Mouse (Mus musculus) naive thymus-derived CD4-positive, alpha-beta T cell, adult 2 months (primary cell): ENCODE data around the gene Rpl34.

Experiments
- DNase-seq: peaks from one replicate; pipeline ENCODE4 v3.0.0-alpha.2; 2011; ENCODE audit warnings: low read depth

The Rpl34 gene

DNA sequence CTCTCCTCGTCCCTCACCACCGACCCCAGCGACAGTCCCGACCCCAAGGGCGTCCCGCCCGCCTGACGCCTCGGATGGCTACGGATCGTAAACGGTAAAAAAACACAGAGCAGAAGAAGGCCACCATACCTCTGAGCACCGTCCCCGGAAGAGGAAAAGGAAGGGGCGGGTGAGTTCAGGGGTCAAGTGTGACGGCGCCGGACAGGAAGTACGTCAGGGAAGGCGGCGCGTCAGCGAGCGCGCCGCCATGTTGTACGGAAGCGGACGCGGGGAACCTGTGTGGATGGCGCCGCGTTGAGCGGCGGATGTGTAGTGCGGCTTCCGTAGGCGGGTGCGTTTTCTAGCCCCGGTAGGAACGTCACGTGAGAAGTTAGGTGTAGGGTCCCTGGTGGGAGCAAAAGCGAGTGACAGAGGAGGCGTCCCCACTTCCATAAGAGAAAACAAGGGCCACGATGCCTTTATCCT, at the start of gene Rpl34:
Gene Rpl34 (minus strand): TSS at position 210 of the 465 bp plus-strand sequence.
- DNase-seq, result peak; percentile 95

- DNase-seq, result no peak
Measured at GRCm38 (mm10) chr3:130768172-130768571, 38.0 kb upstream of the Rpl34 start.

DNA sequence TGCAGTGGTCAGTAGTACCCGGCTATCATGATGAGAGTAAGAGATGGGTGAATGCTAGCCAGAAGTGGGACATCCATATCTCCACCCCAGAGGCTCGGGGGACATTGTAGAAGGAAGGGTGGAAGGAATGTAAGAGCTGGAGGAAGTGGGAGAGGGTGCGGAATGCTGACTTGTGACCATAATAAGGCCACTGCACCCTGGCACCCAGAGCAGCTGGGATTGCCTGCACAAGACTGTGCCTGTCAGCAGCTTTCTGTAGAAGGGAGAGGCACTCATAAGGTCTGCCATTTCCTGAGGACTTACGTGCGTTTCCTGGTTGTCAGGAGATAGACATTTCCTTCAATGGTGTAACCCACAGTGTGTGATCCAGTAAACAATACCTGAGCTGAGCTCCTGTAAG, 33.9 kb upstream of the Rpl34 start:
- DNase-seq, result no peak

- peak; percentile 88 for DNase-seq
Measured at GRCm38 (mm10) chr3:130760711-130761435, 30.7 kb upstream of the Rpl34 start.

DNA sequence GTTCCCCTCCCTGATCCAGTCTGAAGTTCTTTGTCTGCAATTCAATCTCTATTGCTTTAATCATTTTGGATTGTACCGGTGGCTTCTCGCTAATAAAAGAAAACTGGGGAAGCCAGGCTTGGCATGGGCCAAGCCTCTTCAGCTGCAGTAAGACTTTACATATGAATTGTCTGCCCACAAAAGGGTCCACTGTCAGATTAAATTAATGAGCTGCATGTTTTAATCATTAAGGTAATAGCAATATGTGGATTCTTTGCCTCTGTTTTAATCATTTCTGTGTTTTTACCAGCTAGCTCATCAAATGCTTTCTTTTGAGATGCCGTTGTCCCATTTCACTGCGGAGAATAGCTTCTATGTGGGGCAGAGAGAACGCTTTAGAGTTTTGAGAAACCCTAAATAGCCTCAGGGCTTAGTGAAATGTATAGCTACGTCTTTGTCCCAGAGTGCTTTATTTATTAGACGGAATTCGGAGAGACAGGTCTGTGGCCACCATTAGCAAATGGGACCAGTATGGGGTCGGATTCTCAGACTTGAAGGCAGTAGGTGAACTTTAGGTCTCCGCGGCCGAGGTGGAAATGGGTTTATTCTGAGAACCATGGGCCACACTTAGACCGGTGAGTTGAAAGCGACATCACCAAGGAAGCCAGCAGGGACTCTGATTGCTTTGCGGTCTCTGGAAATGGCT, 28.1 kb upstream of the Rpl34 start:
- DNase-seq, result no peak

DNA sequence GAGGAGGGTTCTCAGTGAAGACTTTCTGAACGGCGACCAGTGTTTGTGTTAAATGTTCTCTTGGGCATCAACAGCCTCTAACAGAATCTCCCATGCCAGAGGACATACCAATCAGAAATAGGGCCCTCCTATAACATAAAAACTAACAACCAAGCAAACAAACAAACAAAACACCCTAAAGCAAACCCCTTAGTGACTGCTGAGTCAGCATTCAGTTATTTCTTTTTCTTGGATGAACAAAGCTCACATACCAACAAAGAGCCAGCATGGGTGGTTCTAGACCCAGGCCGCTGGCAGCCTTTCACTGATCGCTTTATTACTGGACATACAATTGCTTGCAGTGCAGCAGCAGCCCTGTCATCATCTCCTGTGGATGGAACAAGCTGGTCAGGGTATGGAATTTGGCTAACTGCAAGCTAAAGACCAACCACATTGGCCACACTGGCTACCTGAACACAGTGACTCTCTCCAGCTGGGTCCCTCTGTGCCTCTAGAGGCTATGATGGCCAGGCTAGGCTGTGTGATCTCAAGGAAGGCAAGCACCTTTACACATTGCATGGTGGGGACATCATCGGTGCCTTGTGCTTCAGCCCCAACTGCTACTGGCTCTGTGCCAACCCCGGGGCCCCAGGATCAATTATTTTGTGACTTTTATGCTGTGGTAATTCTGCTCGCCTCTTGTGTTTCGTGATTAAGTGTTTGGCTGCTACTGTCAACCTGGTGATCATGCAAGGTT, 27.1 kb upstream of the Rpl34 start:
- DNase-seq, result no peak

GRCm38 (mm10) chr3:130749206-130749605, 19.0 kb upstream of the Rpl34 start:
- DNase-seq, result peak; percentile 76

- no peak for DNase-seq
Measured at GRCm38 (mm10) chr3:130746673-130747619, 16.7 kb upstream of the Rpl34 start.

DNA sequence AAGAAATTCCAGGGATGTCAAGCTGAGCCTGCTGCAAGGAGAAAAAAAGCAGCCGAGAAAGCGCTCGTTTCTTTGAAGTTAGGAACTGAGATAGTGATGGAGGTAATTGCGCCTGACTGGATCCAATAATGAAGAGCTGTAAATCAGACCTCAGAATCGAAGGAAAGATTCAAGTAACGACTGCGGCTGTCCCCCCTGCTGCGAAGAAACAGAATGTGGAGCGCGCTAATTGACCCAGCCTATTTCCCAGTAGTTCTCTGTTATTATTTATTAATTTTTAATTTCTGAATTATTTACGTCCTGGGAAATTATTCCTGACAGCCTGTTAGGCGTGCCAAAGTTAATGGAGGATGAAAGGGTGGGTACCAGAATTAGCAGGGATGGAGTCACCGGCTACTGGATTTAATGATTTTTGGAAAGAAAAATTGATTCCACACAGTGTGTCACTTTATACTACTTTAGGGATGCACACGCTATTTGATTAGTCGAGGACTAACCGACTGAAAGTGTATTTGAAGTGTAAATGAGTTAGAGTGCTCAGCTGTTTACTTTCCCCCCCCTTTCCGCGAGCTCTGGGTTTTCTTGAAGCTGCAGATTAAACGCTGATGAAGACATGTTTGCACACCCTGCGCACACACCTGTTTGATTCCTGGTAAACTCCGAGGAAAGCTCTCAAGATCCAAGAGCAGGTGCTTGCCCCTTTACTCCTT, 7.6 kb upstream of the Rpl34 start:
- DNase-seq, result no peak

- DNase-seq, result no peak
Measured at GRCm38 (mm10) chr3:130736758-130737157, 6.6 kb upstream of the Rpl34 start.

GRCm38 (mm10) chr3:130729472-130730188, 568 bp downstream of the Rpl34 start:
- DNase-seq, result peak; percentile 69

- DNase-seq, result no peak
Measured at GRCm38 (mm10) chr3:130727676-130728075, 2.5 kb downstream of the Rpl34 start.

DNA sequence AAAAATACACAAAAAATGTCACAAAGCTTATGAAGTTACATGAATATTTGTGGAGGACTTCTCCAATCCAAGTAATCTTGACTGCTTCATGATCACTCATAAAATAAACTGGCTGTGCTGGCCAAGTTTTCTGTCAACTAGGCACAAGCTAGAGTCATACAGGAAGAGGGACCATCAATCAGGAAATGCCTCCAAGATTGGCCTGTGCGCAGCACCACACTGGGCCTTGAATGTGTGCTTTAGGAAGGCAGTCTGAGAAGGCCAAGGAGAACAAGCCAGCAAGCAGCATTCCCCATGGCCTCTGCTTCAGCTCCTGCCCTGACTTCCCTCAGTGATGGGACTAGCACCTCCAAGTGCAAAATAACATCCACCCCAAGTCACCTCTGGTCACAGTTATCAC, 3.2 kb downstream of the Rpl34 start:
- DNase-seq, result no peak

- DNase-seq, result no peak
Measured at GRCm38 (mm10) chr3:130725718-130726117, 4.5 kb downstream of the Rpl34 start.

DNA sequence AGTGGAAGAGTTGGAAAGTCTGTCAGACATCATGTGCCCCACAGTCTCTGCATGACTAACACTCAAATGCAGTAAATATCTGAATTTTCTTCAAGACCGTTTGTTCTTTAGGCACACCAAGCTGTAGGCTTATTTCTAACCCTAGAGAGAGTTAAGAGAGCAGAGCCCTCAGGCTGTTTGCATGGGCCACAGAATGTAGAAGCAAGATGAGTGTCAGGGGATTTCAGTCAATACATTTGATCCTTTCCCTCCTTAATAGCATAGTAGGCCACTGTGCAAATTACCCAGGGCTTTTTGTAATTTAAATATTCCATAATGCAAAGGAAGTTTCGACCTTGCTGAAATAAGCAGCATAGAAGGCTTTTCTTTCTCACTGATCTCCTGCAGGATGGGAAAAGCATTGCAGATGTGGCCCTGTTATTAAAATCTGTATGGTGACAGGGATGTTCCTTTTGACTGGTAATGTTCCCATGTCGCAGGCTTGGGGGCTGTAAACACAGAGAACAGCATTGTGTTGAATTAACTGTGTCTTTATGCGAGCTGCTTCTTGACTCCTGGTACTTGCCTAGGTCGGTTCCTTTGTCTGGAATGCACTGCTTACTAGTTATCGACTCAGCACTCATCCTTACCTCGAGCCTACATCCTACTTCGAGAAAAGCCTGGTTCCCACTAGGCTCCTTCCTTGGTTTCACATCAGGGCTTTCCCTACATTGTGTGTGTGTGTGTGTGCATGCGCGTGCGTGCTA, 7.3 kb downstream of the Rpl34 start:
- DNase-seq, result no peak

GRCm38 (mm10) chr3:130720225-130720624, 10.0 kb downstream of the Rpl34 start:
- no peak for DNase-seq

DNA sequence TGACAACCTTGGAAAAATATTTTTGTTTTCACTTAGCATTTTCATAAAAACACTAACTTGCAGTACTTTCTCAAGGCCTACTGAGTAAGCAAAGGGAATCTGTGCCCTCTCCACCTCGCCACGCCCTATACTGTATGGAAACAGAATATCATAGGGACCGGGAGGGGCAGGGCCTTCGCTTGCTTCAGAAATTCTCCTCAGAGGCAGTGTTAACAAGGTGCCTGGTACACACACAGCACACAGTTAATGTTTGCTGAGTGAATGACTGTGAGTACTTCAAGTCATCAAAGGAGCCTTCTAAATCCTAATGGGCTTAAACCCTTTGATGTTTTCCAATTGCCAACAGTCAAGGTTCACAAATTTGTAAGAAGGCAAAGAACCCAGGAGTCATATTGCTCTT, 11.3 kb downstream of the Rpl34 start:
- DNase-seq, result no peak

- DNase-seq, result no peak
Measured at GRCm38 (mm10) chr3:130716555-130716954, 13.6 kb downstream of the Rpl34 start.

- peak; percentile 88 for DNase-seq
Measured at GRCm38 (mm10) chr3:130714775-130715568, 15.2 kb downstream of the Rpl34 start.
